20 mouse cellular contexts compared by ENCODE assay signal in the genomic region with DNA sequence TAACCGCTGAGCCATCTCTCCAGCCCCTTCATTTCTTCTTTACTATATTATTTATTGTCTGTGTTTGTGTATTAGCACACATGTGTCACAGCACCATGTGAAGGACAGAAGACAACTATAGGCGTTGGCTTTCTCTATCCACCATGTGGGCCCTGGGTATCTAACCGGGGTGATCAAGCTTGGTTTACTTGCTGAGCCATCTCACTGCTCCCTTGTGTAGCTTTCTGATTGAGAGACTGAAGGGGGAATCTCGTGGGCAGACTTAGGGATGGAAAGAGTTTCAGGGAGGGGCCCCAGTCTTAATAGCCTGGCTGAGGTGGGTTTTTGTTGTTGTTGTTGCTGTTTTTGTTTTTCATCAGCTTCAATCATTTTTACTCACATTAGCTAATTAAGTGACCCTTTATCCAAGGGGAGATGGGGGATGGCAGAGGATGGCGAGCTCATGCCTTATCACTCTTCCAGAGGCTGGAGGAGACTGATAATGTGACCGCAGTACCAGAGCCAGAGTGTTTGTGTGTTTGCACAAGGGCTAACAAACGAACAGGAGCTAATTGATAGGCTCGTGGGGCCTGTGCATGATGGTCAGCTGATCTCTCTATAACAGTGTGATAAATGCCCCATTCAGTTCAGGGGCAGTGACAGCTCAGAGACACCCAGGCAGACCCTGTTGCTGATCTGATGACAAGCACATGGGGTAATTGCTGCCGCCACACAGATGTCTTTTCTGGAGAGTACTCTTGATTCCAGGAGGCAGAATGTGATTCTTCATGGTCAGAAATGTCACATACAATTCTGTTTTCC. TPM values are rescaled to one million over a fixed set of nuclear protein-coding genes. Genes with fewer than 3 reads are reported as not detected.
A peak's percentile ranks its signal among the peaks of the same experiment; 100 is the strongest.
DNase-seq lines count a peak whose midpoint lies in the region; ATAC-seq lines count a peak whose summit lies in the region.
"Had no signal": no experiment of that assay in that cellular context is flagged by ENCODE, and none has a peak within 500 bp of the region (broad histone marks: within the 10 kb centered on the region; RNA-seq: fewer than 3 reads in every experiment).

No protein-coding gene starts in this region.

- H3K4me2 ChIP-seq in liver, embryonic 12.5 days, result peak overlapping the region; percentile 55
- no peak overlapping the region for H3K4me2 ChIP-seq in stomach, embryonic 14.5 days (replicated peaks; ENCODE audit: low read depth, low read length)
- no peak overlapping the region for H3K4me2 ChIP-seq in hindbrain, embryonic 11.5 days (replicated peaks; ENCODE audit: low read depth, low read length)
- H3K4me2 ChIP-seq: heart, embryonic 11.5 days; hindbrain, embryonic 12.5 days; midbrain, embryonic 12.5 days had no signal

- H3K4me3 ChIP-seq in liver, embryonic 12.5 days, result no peak overlapping the region
- no peak overlapping the region for H3K4me3 ChIP-seq in stomach, embryonic 14.5 days (ENCODE audit: low read depth, low read length)
- H3K4me3 ChIP-seq in hindbrain, embryonic 11.5 days (ENCODE audit: low read depth, low read length), result no peak overlapping the region
- H3K4me3 ChIP-seq: forebrain, embryonic 10.5 days; hindbrain, embryonic 12.5 days; midbrain, embryonic 12.5 days had no signal

- 22% methylated on average over 9 of the region's 9 CpGs for WGBS in liver, embryonic 12.5 days (ENCODE audit: insufficient replicate concordance)
- 50% methylated on average over 9 of the region's 9 CpGs for WGBS in stomach, embryonic 14.5 days
- WGBS in hindbrain, embryonic 11.5 days, result 73% methylated on average over 9 of the region's 9 CpGs

- intact Hi-C loops in heart, postnatal 25 days (cut with DNase I), result no loop called here

- no peaks in the 10 kb centered on the region for H3K36me3 ChIP-seq in liver, embryonic 12.5 days
- no peaks in the 10 kb centered on the region for H3K36me3 ChIP-seq in stomach, embryonic 14.5 days (ENCODE audit: control insufficient read depth, insufficient read depth, low read length)
- no peaks in the 10 kb centered on the region for H3K36me3 ChIP-seq in hindbrain, embryonic 11.5 days (ENCODE audit: control insufficient read depth, insufficient read depth, low read length)
- H3K36me3 ChIP-seq: forebrain, embryonic 10.5 days; hindbrain, embryonic 12.5 days; midbrain, embryonic 12.5 days had no signal

- H3K27ac ChIP-seq in liver, embryonic 12.5 days, result peak overlapping the region; percentile 91
- H3K27ac ChIP-seq in stomach, embryonic 14.5 days (ENCODE audit: low read length), result no peak overlapping the region
- no peak overlapping the region for H3K27ac ChIP-seq in hindbrain, embryonic 11.5 days (ENCODE audit: low read depth, low read length)
- H3K27ac ChIP-seq: forebrain, embryonic 10.5 days; hindbrain, embryonic 12.5 days; midbrain, embryonic 12.5 days had no signal

- no peaks in the 10 kb centered on the region for H3K27me3 ChIP-seq in liver, embryonic 12.5 days (replicated peaks)
- no peaks in the 10 kb centered on the region for H3K27me3 ChIP-seq in stomach, embryonic 14.5 days (ENCODE audit: control insufficient read depth, insufficient read depth, low read length)
- no peaks in the 10 kb centered on the region for H3K27me3 ChIP-seq in hindbrain, embryonic 11.5 days (ENCODE audit: control insufficient read depth, insufficient read depth, low read length)
- H3K27me3 ChIP-seq: hindbrain, embryonic 12.5 days; midbrain, embryonic 12.5 days had no signal

- H3K9ac ChIP-seq in liver, embryonic 12.5 days, result peak overlapping the region; percentile 37
- H3K9ac ChIP-seq in stomach, embryonic 14.5 days (replicated peaks; ENCODE audit: low read depth, low read length), result no peak overlapping the region
- no peak overlapping the region for H3K9ac ChIP-seq in hindbrain, embryonic 11.5 days (ENCODE audit: low read depth, low read length)
- H3K9ac ChIP-seq: hindbrain, embryonic 12.5 days; midbrain, embryonic 12.5 days had no signal

- peaks cover 31% of the 10 kb centered on the region for H3K4me1 ChIP-seq in liver, embryonic 12.5 days
- H3K4me1 ChIP-seq in stomach, embryonic 14.5 days (ENCODE audit: control insufficient read depth, insufficient read depth, low read length), result no peaks in the 10 kb centered on the region
- no peaks in the 10 kb centered on the region for H3K4me1 ChIP-seq in hindbrain, embryonic 11.5 days (replicated peaks; ENCODE audit: control insufficient read depth, insufficient read depth, low read length)
- H3K4me1 ChIP-seq: forebrain, embryonic 10.5 days; hindbrain, embryonic 12.5 days; midbrain, embryonic 12.5 days had no signal

- peak; percentile 35 for DNase-seq in layer of hippocampus, adult 9-11 months
- DNase-seq in layer of hippocampus, postnatal 10 days (ENCODE audit: low spot score in 2 of 2), result no peak
- DNase-seq in c-Kit-positive CD71-positive TER-119-negative erythroid progenitor cells, embryonic 14.5 days (ENCODE audit: low read depth), result peak; percentile 72
- no peak for DNase-seq in hindbrain, embryonic 11.5 days (ENCODE audit: low spot score)
- no peak for DNase-seq in right cerebral cortex, postnatal 14 days
- DNase-seq in heart, postnatal 25 days (ENCODE audit: low spot score), result no peak
- DNase-seq: B cell, adult 2 months; cerebellum, adult 2 months; gastrocnemius, postnatal 36 days; kidney, adult 2 months had no signal

- H3K9me3 ChIP-seq in liver, embryonic 12.5 days (replicated peaks), result no peaks in the 10 kb centered on the region
- H3K9me3 ChIP-seq in stomach, embryonic 14.5 days (ENCODE audit: control insufficient read depth, low read depth, low read length), result no peaks in the 10 kb centered on the region
- H3K9me3 ChIP-seq in hindbrain, embryonic 11.5 days (ENCODE audit: control insufficient read depth, low read length), result no peaks in the 10 kb centered on the region
- H3K9me3 ChIP-seq: forebrain, embryonic 10.5 days; hindbrain, embryonic 12.5 days; midbrain, embryonic 12.5 days had no signal

- peak; percentile 98 for ATAC-seq in liver, embryonic 12.5 days
- peak; percentile 71; the same call in 1 of the 2 replicates for ATAC-seq in stomach, embryonic 14.5 days (ENCODE audit: insufficient number of reproducible peaks, insufficient read depth, low FRiP score, low read depth)
- ATAC-seq in hindbrain, embryonic 11.5 days (ENCODE audit: low FRiP score), result no peak

RNA-seq across cellular contexts. Expression of gene Gm49337, which starts 20.6 kb away (rescaled TPM):
- total RNA-seq in layer of hippocampus, postnatal 10 days (2021), result not detected
- not detected in 2 replicates for polyA plus RNA-seq in liver, embryonic 12.5 days (2016; fragmentation: Nextera tagmentation; extraction: Ambion mirVana)
- polyA plus RNA-seq in stomach, embryonic 14.5 days (2014; fragmentation: Nextera tagmentation; extraction: Ambion mirVana), result not detected in 2 replicates
- polyA plus RNA-seq in hindbrain, embryonic 11.5 days (2014; fragmentation: Nextera tagmentation; extraction: Ambion mirVana), result not detected in 2 replicates
- total RNA-seq in heart, postnatal 25 days (2021), result under 1 TPM in 1 of 2 experiments, not detected in 1; 0.39 TPM
- polyA plus RNA-seq: cerebellum, adult 2 months; forebrain, embryonic 10.5 days; heart, embryonic 11.5 days; hindbrain, embryonic 12.5 days; kidney, adult 2 months; lung, embryonic 16.5 days had no signal

RNA-seq across cellular contexts. Expression of gene 1700042G07Rik, which starts 20.6 kb away (rescaled TPM):
- total RNA-seq in layer of hippocampus, postnatal 10 days (2021), result not detected
- polyA plus RNA-seq in liver, embryonic 12.5 days (2016; fragmentation: Nextera tagmentation; extraction: Ambion mirVana), result not detected in 2 replicates
- not detected in 2 replicates for polyA plus RNA-seq in stomach, embryonic 14.5 days (2014; fragmentation: Nextera tagmentation; extraction: Ambion mirVana)
- not detected in 2 replicates for polyA plus RNA-seq in hindbrain, embryonic 11.5 days (2014; fragmentation: Nextera tagmentation; extraction: Ambion mirVana)
- not detected for total RNA-seq in heart, postnatal 25 days (2021)
- total RNA-seq: ES-E14; gastrocnemius, postnatal 36 days; left cerebral cortex, postnatal 36 days had no signal
- polyA plus RNA-seq: cerebellum, adult 2 months; forebrain, embryonic 10.5 days; frontal cortex, adult 2 months; heart, embryonic 11.5 days; hindbrain, embryonic 12.5 days; kidney, adult 2 months; lung, embryonic 16.5 days; midbrain, embryonic 12.5 days had no signal

RNA-seq across cellular contexts. Expression of gene Tspan1, which starts 26.4 kb away (rescaled TPM):
- total RNA-seq in layer of hippocampus, postnatal 10 days (2021), result under 1 TPM in 1 of 2 experiments, not detected in 1; 0.27 TPM
- not detected in 2 replicates for polyA plus RNA-seq in liver, embryonic 12.5 days (2016; fragmentation: Nextera tagmentation; extraction: Ambion mirVana)
- 50.2 and 51.7 TPM in 2 replicates for polyA plus RNA-seq in stomach, embryonic 14.5 days (2014; fragmentation: Nextera tagmentation; extraction: Ambion mirVana)
- polyA plus RNA-seq in hindbrain, embryonic 11.5 days (2014; fragmentation: Nextera tagmentation; extraction: Ambion mirVana), result 0.17 TPM in 1 of 2 replicates, not detected in the other
- not detected for total RNA-seq in heart, postnatal 25 days (2021)
- total RNA-seq: gastrocnemius, postnatal 36 days had no signal
- polyA plus RNA-seq: forebrain, embryonic 10.5 days; heart, embryonic 11.5 days had no signal

RNA-seq across cellular contexts. Expression of gene Pik3r3, which starts 27.6 kb away (rescaled TPM):
- total RNA-seq in layer of hippocampus, postnatal 10 days (2021), result 10 to 100 TPM; 38.3 to 47.1 TPM
- polyA plus RNA-seq in liver, embryonic 12.5 days (2016; fragmentation: Nextera tagmentation; extraction: Ambion mirVana), result 2.2 and 2.7 TPM in 2 replicates
- 21.6 and 24.6 TPM in 2 replicates for polyA plus RNA-seq in stomach, embryonic 14.5 days (2014; fragmentation: Nextera tagmentation; extraction: Ambion mirVana)
- polyA plus RNA-seq in hindbrain, embryonic 11.5 days (2014; fragmentation: Nextera tagmentation; extraction: Ambion mirVana), result 75.9 and 103 TPM in 2 replicates
- 10 to 100 TPM; 12.9 to 13.1 TPM for total RNA-seq in heart, postnatal 25 days (2021)

RNA-seq across cellular contexts. Expression of gene Lurap1, which starts 42.6 kb away (rescaled TPM):
- 10 to 100 TPM; 23.5 to 29.6 TPM for total RNA-seq in layer of hippocampus, postnatal 10 days (2021)
- 0.44 and 0.53 TPM in 2 replicates for polyA plus RNA-seq in liver, embryonic 12.5 days (2016; fragmentation: Nextera tagmentation; extraction: Ambion mirVana)
- 3.0 and 3.5 TPM in 2 replicates for polyA plus RNA-seq in stomach, embryonic 14.5 days (2014; fragmentation: Nextera tagmentation; extraction: Ambion mirVana)
- 1.1 and 1.3 TPM in 2 replicates for polyA plus RNA-seq in hindbrain, embryonic 11.5 days (2014; fragmentation: Nextera tagmentation; extraction: Ambion mirVana)
- total RNA-seq in heart, postnatal 25 days (2021), result 1 to 10 TPM; 3.3 to 3.9 TPM

Comparison
In these comparisons a context has a peak if more than half of its experiments do, and no peak if none do; other contexts are left out.
1. DNase-seq: peak in layer of hippocampus, adult 9-11 months (single experiment) and c-Kit-positive CD71-positive TER-119-negative erythroid progenitor cells, embryonic 14.5 days (single experiment); none in layer of hippocampus, postnatal 10 days (0 of 2), hindbrain, embryonic 11.5 days (single experiment), right cerebral cortex, postnatal 14 days (single experiment) and heart, postnatal 25 days (single experiment).
2. RNA of gene Tspan1, which starts 26.4 kb away (polyA plus RNA-seq): 50.2 to 51.7 TPM in stomach, embryonic 14.5 days; 0.17 TPM in hindbrain, embryonic 11.5 days and not detected in liver, embryonic 12.5 days; every median in the first group is over 10 times any median in the second.